Mouse (Mus musculus) cerebellum, adult 2 months (tissue): ENCODE measurements around the gene Svs1.

Source experiments
- CTCF ChIP-seq: fragments of 200-500 bp; IDR thresholded peaks from 2 replicates; pipeline ENCODE4 v1.5.1; 2011; ENCODE audit warnings: low read depth, mild to moderate bottlenecking, control low read depth, low read length, moderate library complexity, borderline replicate concordance; ENCODE audit not compliant: insufficient read depth
- POLR2A ChIP-seq: fragments of 200-500 bp; IDR thresholded peaks from 2 replicates; pipeline ENCODE4 v1.6.1; 2011; ENCODE audit warnings: low read length, control low read depth, borderline replicate concordance; ENCODE audit not compliant: insufficient read depth

DNA sequence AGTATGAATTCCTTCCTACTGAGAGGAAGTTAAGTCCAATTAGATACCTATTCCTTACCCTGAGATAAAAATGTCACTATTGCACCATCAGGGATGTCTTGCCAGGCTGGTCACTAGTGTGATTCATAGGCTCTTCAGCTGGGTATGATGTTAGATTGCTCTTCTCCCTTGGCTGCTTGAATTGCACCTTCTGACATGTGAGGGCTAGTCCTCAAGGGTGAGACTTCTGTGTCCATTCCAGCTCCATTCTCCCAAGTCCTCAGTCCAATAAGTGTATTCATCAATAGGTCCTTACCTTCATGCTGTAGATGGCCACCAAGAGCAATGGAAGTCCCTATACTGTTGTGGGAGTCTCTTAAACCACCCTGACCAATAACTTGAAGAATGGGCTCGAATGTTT, 7.0 kb upstream of the Svs1 start:
- TF ChIP-seq POLR2A: no peak
- TF ChIP-seq CTCF: no peak
